Comparison of ENCODE assay signal across 16 mouse cellular contexts in genomic region chr11:97196541-97196940, GRCm38 (mm10). TPM values are rescaled to one million over a fixed set of nuclear protein-coding genes. Genes with fewer than 3 reads are reported as not detected.
A peak's percentile ranks its signal among the peaks of the same experiment; 100 is the strongest.
DNase-seq lines count a peak whose midpoint lies in the region.
"Had no signal": no experiment of that assay in that cellular context is flagged by ENCODE, and none has a peak within 500 bp of the region (broad histone marks: within the 10 kb centered on the region; RNA-seq: fewer than 3 reads in every experiment).

No protein-coding gene starts in this region.

- intact Hi-C loops in left cerebral cortex, postnatal 4 days (cut with DNase I) = no loop called here

- DNase-seq in kidney, adult 18-20 months = peak; percentile 23
- no peak for DNase-seq in kidney, postnatal 10 days
- peak; percentile 10 for DNase-seq in left cerebral cortex, postnatal 4 days
- no peak for DNase-seq in left cerebral cortex, adult 18-20 months (ENCODE audit: low spot score in 2 of 2)
- peak; percentile 48 to 64 for DNase-seq in kidney, postnatal 25 days
- no peak for DNase-seq in gastrocnemius, postnatal 25 days
- DNase-seq in heart, adult 11 months = no peak
- DNase-seq: adrenal gland, postnatal 14 days; cerebellum, adult 11 months; cerebellum, adult 9-11 months; gastrocnemius, postnatal 10 days; lung, embryonic 14.5 days; lung, postnatal 14 days; midbrain, embryonic 14.5 days; retina, postnatal 1 day; right cerebral cortex, postnatal 14 days had no signal

RNA-seq across cellular contexts. Expression of gene Kpnb1, which starts 8.9 kb away (rescaled TPM):
- total RNA-seq in left cerebral cortex, postnatal 4 days (2021) = 100 to 1,000 TPM; 151 to 157 TPM
- 100 to 1,000 TPM; 118 to 121 TPM for total RNA-seq in left cerebral cortex, adult 18-20 months (2021)
- total RNA-seq in gastrocnemius, postnatal 25 days (2021) = 10 to 100 TPM; 48.9 to 53.5 TPM

RNA-seq across cellular contexts. Expression of gene Tbkbp1, which starts 45.2 kb away (rescaled TPM):
- total RNA-seq in left cerebral cortex, postnatal 4 days (2021) = 10 to 100 TPM; 52.4 to 55.8 TPM
- total RNA-seq in left cerebral cortex, adult 18-20 months (2021) = 10 to 100 TPM; 54.8 to 58.4 TPM
- total RNA-seq in gastrocnemius, postnatal 25 days (2021) = 1 to 10 TPM; 4.6 to 4.9 TPM

Comparison
In these comparisons a context has a peak if more than half of its experiments do, and no peak if none do; other contexts are left out.
1. DNase-seq: peak in kidney, adult 18-20 months (single experiment), left cerebral cortex, postnatal 4 days (single experiment) and kidney, postnatal 25 days (2 of 2); none in kidney, postnatal 10 days (single experiment), left cerebral cortex, adult 18-20 months (0 of 2), gastrocnemius, postnatal 25 days (single experiment) and heart, adult 11 months (single experiment).
2. RNA of gene Tbkbp1, which starts 45.2 kb away (total RNA-seq): 54.8 to 58.4 TPM in left cerebral cortex, adult 18-20 months and 52.4 to 55.8 TPM in left cerebral cortex, postnatal 4 days; 4.6 to 4.9 TPM in gastrocnemius, postnatal 25 days; every median in the first group is over 4 times any median in the second.